Mouse (Mus musculus) lung, postnatal 0 days (tissue): ENCODE measurements around the gene Slc5a6.

Source experiments
- CTCF ChIP-seq: IDR thresholded peaks from 2 replicates; pipeline ENCODE4 v1.5.1; 2016; ENCODE audit warnings: antibody characterized with exemption, mild to moderate bottlenecking
- EP300 ChIP-seq: IDR thresholded peaks from 2 replicates; pipeline ENCODE4 v1.6.1; 2016; ENCODE audit warnings: antibody characterized with exemption, mild to moderate bottlenecking, control low read depth

- TF ChIP-seq CTCF (no peak), EP300 (no peak)
These were observed 24.5 kb upstream of the Slc5a6 start for GRCm38 (mm10) chr5:31073176-31073575.
